Mouse (Mus musculus) myocyte (in vitro differentiated cells): ENCODE results near the gene Spef1.

Source experiments
- E2F4 ChIP-seq: IDR thresholded peaks from one replicate; pipeline ENCODE4 v1.6.1; 2011; ENCODE audit warnings: mild to moderate bottlenecking, control low read depth, moderate library complexity; ENCODE audit not compliant: insufficient read depth
- MAX ChIP-seq: IDR thresholded peaks from one replicate; pipeline ENCODE4 v1.6.1; 2011; ENCODE audit warnings: low read depth, mild to moderate bottlenecking, control low read depth
- MYOD1 ChIP-seq, 3 experiments: IDR thresholded peaks; one replicate each; pipeline ENCODE4 v1.6.1; 2011; ENCODE audit warnings: control low read depth in 2 of 3, low read depth in 2 of 3, mild to moderate bottlenecking in 2 of 3, moderate library complexity in 1 of 3; ENCODE audit not compliant: insufficient read length in 2 of 3, control insufficient read depth in 1 of 3
- MYOG ChIP-seq, 3 experiments: IDR thresholded peaks; one replicate each; pipeline ENCODE4 v1.6.1; 2011; ENCODE audit warnings: control low read depth in 2 of 3, low read depth in 2 of 3, mild to moderate bottlenecking in 2 of 3; ENCODE audit not compliant: insufficient read length in 2 of 3, control insufficient read depth in 1 of 3, insufficient read depth in 1 of 3
- POLR2A ChIP-seq: IDR thresholded peaks from one replicate; pipeline ENCODE4 v1.6.1; 2011; ENCODE audit warnings: low read depth, mild to moderate bottlenecking, control low read depth, moderate library complexity; ENCODE audit not compliant: insufficient read length
- POLR2AphosphoS2 ChIP-seq: IDR thresholded peaks from one replicate; pipeline ENCODE4 v1.6.1; 2011; ENCODE audit warnings: low read depth, control low read depth; ENCODE audit not compliant: insufficient read length
- REST ChIP-seq: IDR thresholded peaks from one replicate; pipeline ENCODE4 v1.6.1; 2011; ENCODE audit warnings: mild to moderate bottlenecking, control low read depth, moderate library complexity; ENCODE audit not compliant: insufficient read depth, insufficient read length
- TCF12 ChIP-seq: IDR thresholded peaks from one replicate; pipeline ENCODE4 v1.6.1; 2011; ENCODE audit warnings: mild to moderate bottlenecking, control low read depth; ENCODE audit not compliant: poor library complexity, insufficient read depth, severe bottlenecking
- USF1 ChIP-seq: IDR thresholded peaks from one replicate; pipeline ENCODE4 v1.6.1; 2011; ENCODE audit warnings: low read depth, mild to moderate bottlenecking, control low read depth, moderate library complexity

DNA sequence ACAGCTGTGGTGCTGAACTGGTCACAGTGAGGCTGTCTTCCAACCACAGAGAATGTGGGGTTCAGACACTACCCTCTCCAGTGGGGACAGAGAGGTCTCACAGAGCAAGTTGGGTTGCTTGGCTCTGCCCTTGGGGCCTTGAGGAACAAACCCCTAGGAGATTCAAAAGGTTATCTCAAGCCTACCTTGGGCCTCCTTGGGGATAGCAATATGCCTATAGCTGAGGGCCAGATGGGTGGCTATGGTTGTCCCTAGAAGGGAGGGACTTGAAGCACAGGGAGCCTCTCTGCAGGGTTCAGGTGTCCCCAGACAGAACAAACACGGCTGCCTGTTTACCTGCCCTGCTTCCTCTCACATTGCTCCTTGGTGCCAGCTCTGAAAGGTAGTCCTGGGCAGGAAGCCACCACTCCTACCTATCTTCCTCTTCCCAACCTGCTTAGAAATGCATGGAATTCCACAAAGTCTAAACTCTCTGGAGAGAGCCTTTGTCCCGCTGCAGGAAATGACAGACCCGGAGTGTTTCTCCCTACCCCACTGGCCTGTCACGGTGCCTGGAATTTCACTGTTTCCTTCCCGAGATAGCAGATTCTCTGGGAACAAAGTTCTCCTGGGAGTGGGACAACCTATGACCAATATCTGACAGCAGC lies 47.1 kb downstream of the Spef1 start:
- TF ChIP-seq E2F4: no peak
- TF ChIP-seq POLR2A: no peak
- TF ChIP-seq MYOD1 (IDR thresholded peaks at IDR 0.05; ENCODE audit: control insufficient read depth in 1 of 3, insufficient read length in 2 of 3, low read depth in 2 of 3): no peak
- TF ChIP-seq POLR2AphosphoS2: no peak
- no peak for TF ChIP-seq MAX
- TF ChIP-seq MYOG (IDR thresholded peaks at IDR 0.05; ENCODE audit: control insufficient read depth in 1 of 3, insufficient read depth in 1 of 3, insufficient read length in 2 of 3, low read depth in 2 of 3): no peak
- no peak for TF ChIP-seq REST
- no peak for TF ChIP-seq TCF12
- TF ChIP-seq USF1: no peak
